Mouse (Mus musculus) ES-Bruce4 (cell line): ENCODE results near the gene Ipo4. TPM values are rescaled to one million over a fixed set of nuclear protein-coding genes. Genes with fewer than 3 reads are reported as not detected.
A peak's percentile ranks its signal among the peaks of the same experiment; 100 is the strongest.

Experiments
- H3K27ac ChIP-seq: 2 replicates; pipeline ENCODE4 v1.5.1; 2012; ENCODE audit warnings: low read length, inconsistent platforms; ENCODE audit not compliant: insufficient read depth
- H3K27me3 ChIP-seq: 2 replicates; pipeline ENCODE4 v1.6.1; 2012; ENCODE audit warnings: mild to moderate bottlenecking, low read length, inconsistent platforms; ENCODE audit not compliant: control insufficient read depth, poor library complexity, insufficient read depth, severe bottlenecking
- H3K36me3 ChIP-seq: 2 replicates; pipeline ENCODE4 v1.6.1; 2012; ENCODE audit warnings: inconsistent platforms, mild to moderate bottlenecking, low read length, moderate library complexity; ENCODE audit not compliant: control insufficient read depth, poor library complexity, insufficient read depth, severe bottlenecking
- H3K4me1 ChIP-seq: one replicate; pipeline ENCODE4 v1.8.1; 2011; ENCODE audit warnings: low read length; ENCODE audit not compliant: control insufficient read depth, insufficient read depth
- H3K4me3 ChIP-seq: 2 replicates; pipeline ENCODE4 v1.5.1; 2011; ENCODE audit warnings: low read depth, mild to moderate bottlenecking, low read length
- H3K9ac ChIP-seq: 2 replicates; pipeline ENCODE4 v1.6.1; 2012; ENCODE audit warnings: low read depth, mild to moderate bottlenecking, inconsistent platforms; ENCODE audit not compliant: poor library complexity, severe bottlenecking
- H3K9me3 ChIP-seq: replicated peaks from 2 replicates; pipeline ENCODE4 v1.6.1; 2012; ENCODE audit warnings: mild to moderate bottlenecking, low read length, inconsistent platforms; ENCODE audit not compliant: control insufficient read depth, poor library complexity, insufficient read depth, severe bottlenecking
- CTCF ChIP-seq: IDR thresholded peaks from one replicate; pipeline ENCODE4 v1.8.1; 2011; ENCODE audit warnings: low read depth, low read length
- EP300 ChIP-seq: IDR thresholded peaks from 2 replicates; pipeline ENCODE4 v1.6.1; 2011; ENCODE audit warnings: low read depth, low read length; ENCODE audit not compliant: insufficient read depth
- POLR2A ChIP-seq: IDR thresholded peaks from one replicate; pipeline ENCODE4 v1.8.1; 2011; ENCODE audit warnings: low read length; ENCODE audit not compliant: insufficient read depth
- polyA plus RNA-seq: library from polyadenylated mRNA; stranded (reverse); fragments of >200 nt; gene quantifications from 2 replicates; pipeline ENCODE4 v1.2.4, GENCODE M21; 2011; ENCODE audit warnings: low read depth; ENCODE audit not compliant: missing spikeins, insufficient read depth, insufficient read length

Ipo4 gene
- polyA plus RNA-seq, 1 experiment: 88.5 TPM

DNA sequence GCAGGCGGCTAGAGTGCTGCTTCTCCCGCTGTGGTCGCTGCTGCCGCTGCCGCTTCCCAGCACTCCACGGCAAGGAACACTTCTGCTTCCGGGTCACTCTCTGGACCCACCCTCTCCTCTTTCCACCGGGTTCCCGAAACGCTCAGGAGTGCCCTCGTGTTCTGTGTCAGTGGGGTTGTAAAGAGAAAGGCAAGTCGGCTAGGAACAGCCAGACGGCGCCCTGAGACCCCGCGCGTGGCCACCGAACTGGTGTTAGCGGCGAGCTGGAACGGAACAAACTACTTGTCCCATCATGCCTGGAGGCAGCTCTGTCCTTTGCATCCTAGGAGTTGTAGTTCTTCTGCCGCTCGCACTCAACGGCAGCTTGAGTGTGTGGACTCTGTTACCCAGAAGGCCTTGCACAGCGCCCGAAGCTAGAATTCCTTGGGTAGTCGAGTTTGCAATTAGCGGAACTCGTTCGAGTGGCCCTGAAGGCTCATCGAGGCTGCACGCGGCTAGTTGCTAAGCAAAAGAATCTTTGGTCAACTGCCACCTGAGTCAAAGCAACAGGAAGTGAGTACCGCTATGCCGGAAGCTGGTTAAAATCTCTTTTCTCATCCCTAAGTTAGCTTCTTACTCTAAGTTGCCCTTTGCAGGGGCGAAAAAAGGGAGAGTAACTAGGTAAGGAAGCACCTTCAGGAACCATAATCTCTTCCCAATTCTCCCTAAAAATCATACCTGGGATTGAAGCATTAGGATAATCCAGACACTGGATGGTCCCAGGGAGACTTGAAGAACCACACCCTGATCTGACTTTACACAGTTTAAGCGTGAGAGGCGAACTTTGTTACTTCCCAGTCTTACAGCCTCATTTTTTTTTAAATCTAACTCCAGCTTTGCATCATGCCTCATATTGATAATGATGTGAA, 36.3 kb upstream of the Ipo4 start, which contains the start of the genes Gmpr2 and Nedd8:
Gene Gmpr2, plus strand, starts transcription at position 109 of the 908 bp plus-strand sequence.
Gene Nedd8, minus strand, starts transcription at position 292 of the 908 bp plus-strand sequence.
- no peaks in the 10 kb centered on the region for H3K4me1 ChIP-seq
- H3K27me3 ChIP-seq: no peaks in the 10 kb centered on the region
- TF ChIP-seq EP300: 0 out of 2 replicates have a peak, but pooled peaks have one; percentile 30
- peak; percentile 41 for TF ChIP-seq POLR2A
- TF ChIP-seq CTCF: no peak

GRCm38 (mm10) chr14:55671486-55671832, 35.7 kb upstream of the Ipo4 start:
- TF ChIP-seq EP300: no peak
- TF ChIP-seq CTCF: no peak
- no peak for TF ChIP-seq POLR2A
- H3K4me3 ChIP-seq: peak overlapping the region; percentile 89

More for the DNA sequence above, 36.3 kb upstream of the Ipo4 start, which contains the start of the genes Gmpr2 and Nedd8:
- Histone ChIP-seq H3K36me3 (peaks cover 33% of the 10 kb centered on the region), H3K4me3 (peak within 1 kb of the TSS; percentile 89), H3K9me3 (no peaks in the 10 kb centered on the region), H3K27ac (peak within 1 kb of the TSS; percentile 74), H3K9ac (peak within 1 kb of the TSS; percentile 68)

DNA sequence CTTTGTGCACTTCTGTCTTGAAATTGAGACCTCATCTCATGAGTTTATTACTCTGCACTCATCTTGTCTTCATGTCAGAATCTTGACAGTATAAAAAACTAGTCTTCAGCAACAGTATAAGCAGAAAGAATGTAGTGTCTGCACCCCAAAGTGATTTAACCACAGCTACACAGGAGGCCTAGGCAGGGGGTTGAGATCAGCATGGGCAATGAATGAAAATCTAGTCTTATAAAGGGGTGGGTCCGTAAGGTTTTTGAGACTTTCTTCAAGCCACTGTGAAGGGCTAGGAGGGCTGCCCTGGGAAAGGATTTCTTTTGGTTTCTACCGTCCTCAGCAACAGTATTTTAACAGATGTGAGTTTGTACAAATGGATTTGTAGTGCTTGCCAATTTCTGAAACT, 24.9 kb upstream of the Ipo4 start:
- H3K4me3 ChIP-seq: no peak overlapping the region
- H3K36me3 ChIP-seq: peaks cover 22% of the 10 kb centered on the region
- no peak overlapping the region for H3K9ac ChIP-seq
- no peaks in the 10 kb centered on the region for H3K27me3 ChIP-seq
- no peak for TF ChIP-seq EP300
- no peak for TF ChIP-seq CTCF
- no peak overlapping the region for H3K27ac ChIP-seq
- no peaks in the 10 kb centered on the region for H3K4me1 ChIP-seq
- H3K9me3 ChIP-seq: no peaks in the 10 kb centered on the region

More at GRCm38 (mm10) chr14:55671486-55671832, 35.7 kb upstream of the Ipo4 start:
- peaks cover 31% of the 10 kb centered on the region for H3K36me3 ChIP-seq
- H3K9me3 ChIP-seq: no peaks in the 10 kb centered on the region
- peak overlapping the region; percentile 55 for H3K9ac ChIP-seq
- H3K4me1 ChIP-seq: no peaks in the 10 kb centered on the region
- peak overlapping the region; percentile 31; the same call in 1 of the 2 replicates for H3K27ac ChIP-seq
- H3K27me3 ChIP-seq: no peaks in the 10 kb centered on the region

GRCm38 (mm10) chr14:55659960-55660573, 24.3 kb upstream of the Ipo4 start, which contains the start of gene Mdp1:
Gene Mdp1, minus strand, starts transcription at chr14:55660508.
- Histone ChIP-seq H3K36me3 (peaks cover 22% of the 10 kb centered on the region), H3K27ac (peak within 1 kb of the TSS; percentile 5; the same call in 1 of the 2 replicates), H3K4me3 (peak within 1 kb of the TSS; percentile 99), H3K27me3 (no peaks in the 10 kb centered on the region), H3K9ac (peak within 1 kb of the TSS; percentile 86), H3K9me3 (no peaks in the 10 kb centered on the region), H3K4me1 (no peaks in the 10 kb centered on the region)
- TF ChIP-seq POLR2A: no peak
- TF ChIP-seq CTCF: peak; percentile 51
- no peak for TF ChIP-seq EP300

GRCm38 (mm10) chr14:55658011-55658410, 22.3 kb upstream of the Ipo4 start:
- peaks cover 12% of the 10 kb centered on the region for H3K36me3 ChIP-seq
- no peak overlapping the region for H3K4me3 ChIP-seq
- H3K9me3 ChIP-seq: no peaks in the 10 kb centered on the region
- TF ChIP-seq EP300 (no peak), POLR2A (no peak), CTCF (no peak)
- no peak overlapping the region for H3K9ac ChIP-seq
- H3K27me3 ChIP-seq: no peaks in the 10 kb centered on the region
- no peaks in the 10 kb centered on the region for H3K4me1 ChIP-seq
- no peak overlapping the region for H3K27ac ChIP-seq

- Histone ChIP-seq H3K36me3 (peaks cover 8% of the 10 kb centered on the region), H3K4me3 (no peak overlapping the region), H3K9ac (no peak overlapping the region), H3K27me3 (no peaks in the 10 kb centered on the region), H3K9me3 (no peaks in the 10 kb centered on the region), H3K4me1 (no peaks in the 10 kb centered on the region), H3K27ac (no peak overlapping the region)
- TF ChIP-seq POLR2A (no peak), EP300 (no peak), CTCF (no peak)
These were observed 21.2 kb upstream of the Ipo4 start for GRCm38 (mm10) chr14:55656935-55657334.
